Mouse (Mus musculus) forebrain, embryonic 14.5 days (tissue): ENCODE measurements around the gene Gnaq. TPM values are rescaled to one million over a fixed set of nuclear protein-coding genes. Genes with fewer than 3 reads are reported as not detected.
A peak's percentile ranks its signal among the peaks of the same experiment; 100 is the strongest.

Experiments used
- ATAC-seq: fragments of 200-750 bp; cut with Nextera tagmentation; 2 replicates; pipeline ENCODE4 v1.8.0; 2017; ENCODE audit warnings: mild to moderate bottlenecking, moderate library complexity
- DNase-seq: peaks from one replicate; pipeline ENCODE4 v3.0.0-alpha.2; 2015; ENCODE audit warnings: low spot score
- H3K27ac ChIP-seq: fragments of 300-500 bp; sonication (generic); 2 replicates; pipeline ENCODE4 v1.5.1; 2014; ENCODE audit warnings: low read depth, mild to moderate bottlenecking, control low read depth, low read length, moderate library complexity
- H3K27me3 ChIP-seq: fragments of 300-500 bp; sonication (generic); replicated peaks from 2 replicates; pipeline ENCODE4 v1.6.1; 2014; ENCODE audit warnings: low read length, control low read depth, mixed read lengths; ENCODE audit not compliant: control insufficient read depth, insufficient read depth
- H3K36me3 ChIP-seq: fragments of 300-500 bp; sonication (generic); 2 replicates; pipeline ENCODE4 v1.6.1; 2014; ENCODE audit warnings: low read length, control low read depth; ENCODE audit not compliant: control insufficient read depth, insufficient read depth
- H3K4me1 ChIP-seq: fragments of 300-500 bp; sonication (generic); 2 replicates; pipeline ENCODE4 v1.6.1; 2014; ENCODE audit warnings: antibody characterized with exemption, low read length, control low read depth; ENCODE audit not compliant: control insufficient read depth, insufficient read depth
- H3K4me2 ChIP-seq: fragments of 300-500 bp; sonication (generic); 2 replicates; pipeline ENCODE4 v1.6.1; 2014; ENCODE audit warnings: mild to moderate bottlenecking, control low read depth, low read length
- H3K4me3 ChIP-seq: fragments of 300-500 bp; sonication (generic); 2 replicates; pipeline ENCODE4 v1.5.1; 2014; ENCODE audit warnings: low read depth, low read length, control low read depth
- H3K9ac ChIP-seq: fragments of 300-500 bp; sonication (generic); 2 replicates; pipeline ENCODE4 v1.6.1; 2014; ENCODE audit warnings: mild to moderate bottlenecking, low read length, control low read depth, moderate library complexity
- H3K9me3 ChIP-seq: fragments of 300-500 bp; sonication (generic); replicated peaks from 2 replicates; pipeline ENCODE4 v1.6.1; 2016; ENCODE audit warnings: low read length, control low read depth, mixed read lengths; ENCODE audit not compliant: control insufficient read depth
- WGBS: fragments of 180-500 bp; shearing (Covaris S2); extraction: QIAGEN DNeasy Blood & Tissue Kit; methylation state at CpG from one replicate; pipeline ENCODE4 v1.1.7; 2014; 5-methylcytosine and 5-hydroxymethylcytosine counted together
- polyA plus RNA-seq: library from polyadenylated mRNA; unstranded; fragments of >200 nt; fragmentation: Nextera tagmentation; extraction: Ambion mirVana; gene quantifications from 2 replicates; pipeline ENCODE4 v1.2.1, GENCODE M21; 2014

Gene Gnaq
- polyA plus RNA-seq, 1 experiment from 2014 or later, result 47.6 TPM

GRCm38 (mm10) chr19:16314295-16314821 lies 181.7 kb downstream of the Gnaq start:
- peaks cover 7% of the 10 kb centered on the region for H3K4me1 ChIP-seq
- 10% methylated on average over 4 of the region's 4 CpGs for WGBS
- no peaks in the 10 kb centered on the region for H3K9me3 ChIP-seq
- H3K4me3 ChIP-seq, result no peak overlapping the region
- DNase-seq (peak; percentile 69), ATAC-seq (peak; percentile 23; the same call in 1 of the 2 replicates)
- H3K27ac ChIP-seq, result no peak overlapping the region
- no peaks in the 10 kb centered on the region for H3K36me3 ChIP-seq
- H3K27me3 ChIP-seq, result no peaks in the 10 kb centered on the region
- H3K9ac ChIP-seq, result no peak overlapping the region
- H3K4me2 ChIP-seq, result no peak overlapping the region

- no peak overlapping the region for H3K4me2 ChIP-seq
- H3K4me1 ChIP-seq, result peaks cover 7% of the 10 kb centered on the region
- no peak for DNase-seq
- no peaks in the 10 kb centered on the region for H3K36me3 ChIP-seq
- H3K4me3 ChIP-seq, result no peak overlapping the region
- no peak overlapping the region for H3K9ac ChIP-seq
- WGBS, result 93% methylated on average over 4 of the region's 4 CpGs
- H3K9me3 ChIP-seq, result no peaks in the 10 kb centered on the region
- H3K27me3 ChIP-seq, result no peaks in the 10 kb centered on the region
- no peak overlapping the region for H3K27ac ChIP-seq
- ATAC-seq, result no peak
These were observed 182.9 kb downstream of the Gnaq start for GRCm38 (mm10) chr19:16315525-16315924.

GRCm38 (mm10) chr19:16318128-16318811 lies 185.6 kb downstream of the Gnaq start:
- no peak for DNase-seq
- no peak overlapping the region for H3K4me2 ChIP-seq
- ATAC-seq, result no peak
- H3K27ac ChIP-seq, result no peak overlapping the region
- H3K4me3 ChIP-seq, result no peak overlapping the region
- H3K4me1 ChIP-seq, result peaks cover 7% of the 10 kb centered on the region
- H3K9ac ChIP-seq, result no peak overlapping the region
- 82% methylated on average over 14 of the region's 14 CpGs for WGBS
- no peaks in the 10 kb centered on the region for H3K9me3 ChIP-seq
- H3K36me3 ChIP-seq, result no peaks in the 10 kb centered on the region
- no peaks in the 10 kb centered on the region for H3K27me3 ChIP-seq

GRCm38 (mm10) chr19:16319986-16320385 lies 187.4 kb downstream of the Gnaq start:
- Histone ChIP-seq H3K9me3 (no peaks in the 10 kb centered on the region), H3K4me2 (no peak overlapping the region), H3K4me1 (no peaks in the 10 kb centered on the region), H3K4me3 (no peak overlapping the region), H3K9ac (no peak overlapping the region), H3K27me3 (no peaks in the 10 kb centered on the region), H3K27ac (no peak overlapping the region), H3K36me3 (no peaks in the 10 kb centered on the region)
- DNase-seq (no peak), ATAC-seq (no peak)
- 88% methylated on average over 7 of the region's 7 CpGs for WGBS

- ATAC-seq (no peak), DNase-seq (no peak)
- Histone ChIP-seq H3K4me1 (peaks cover 14% of the 10 kb centered on the region), H3K9me3 (no peaks in the 10 kb centered on the region), H3K9ac (no peak overlapping the region), H3K4me2 (no peak overlapping the region), H3K36me3 (no peaks in the 10 kb centered on the region), H3K27me3 (no peaks in the 10 kb centered on the region), H3K4me3 (no peak overlapping the region), H3K27ac (no peak overlapping the region)
- 91% methylated on average over 6 of the region's 6 CpGs for WGBS
These were observed 190.4 kb downstream of the Gnaq start for GRCm38 (mm10) chr19:16322986-16323385.

GRCm38 (mm10) chr19:16324239-16324638 lies 191.6 kb downstream of the Gnaq start:
- no peak overlapping the region for H3K4me2 ChIP-seq
- WGBS, result 94% methylated on average over 3 of the region's 3 CpGs

GRCm38 (mm10) chr19:16325911-16326310 lies 193.3 kb downstream of the Gnaq start:
- Histone ChIP-seq H3K4me1 (peaks cover 30% of the 10 kb centered on the region), H3K4me3 (no peak overlapping the region), H3K4me2 (no peak overlapping the region), H3K9me3 (no peaks in the 10 kb centered on the region), H3K9ac (no peak overlapping the region), H3K27ac (no peak overlapping the region), H3K27me3 (no peaks in the 10 kb centered on the region), H3K36me3 (no peaks in the 10 kb centered on the region)
- ATAC-seq, result no peak
- 56% methylated on average over 8 of the region's 8 CpGs for WGBS
- peak; percentile 17 for DNase-seq

More at GRCm38 (mm10) chr19:16324239-16324638, 191.6 kb downstream of the Gnaq start:
- Histone ChIP-seq H3K4me3 (no peak overlapping the region), H3K27ac (no peak overlapping the region), H3K36me3 (no peaks in the 10 kb centered on the region), H3K9me3 (no peaks in the 10 kb centered on the region), H3K9ac (no peak overlapping the region), H3K27me3 (no peaks in the 10 kb centered on the region), H3K4me1 (peaks cover 26% of the 10 kb centered on the region)
- DNase-seq, result no peak
- ATAC-seq, result no peak

GRCm38 (mm10) chr19:16327401-16328073 lies 194.9 kb downstream of the Gnaq start:
- H3K36me3 ChIP-seq, result no peaks in the 10 kb centered on the region
- no peak overlapping the region for H3K4me3 ChIP-seq
- ATAC-seq, result peak; percentile 38; the same call in 1 of the 2 replicates
- peak; percentile 47 for DNase-seq
- H3K27ac ChIP-seq, result no peak overlapping the region
- no peak overlapping the region; the same call in 1 of the 2 replicates for H3K9ac ChIP-seq
- H3K4me1 ChIP-seq, result peaks cover 30% of the 10 kb centered on the region
- H3K27me3 ChIP-seq, result no peaks in the 10 kb centered on the region
- H3K9me3 ChIP-seq, result no peaks in the 10 kb centered on the region
- 49% methylated on average over 10 of the region's 10 CpGs for WGBS
- 0 out of 2 replicates have a peak overlapping the region, but pooled peaks have one; percentile 1 for H3K4me2 ChIP-seq
